Mouse (Mus musculus) myocyte (in vitro differentiated cells): ENCODE results near the gene Tanc1. TPM values are rescaled to one million over a fixed set of nuclear protein-coding genes. Genes with fewer than 3 reads are reported as not detected.

Source experiments
- H3K27me3 ChIP-seq: one replicate; pipeline ENCODE4 v1.6.1; 2011; ENCODE audit not compliant: control insufficient read depth, insufficient read depth, insufficient read length
- H3K36me3 ChIP-seq: one replicate; pipeline ENCODE4 v1.6.1; 2011; ENCODE audit not compliant: control insufficient read depth, insufficient read depth
- H3K4me2 ChIP-seq: one replicate; pipeline ENCODE4 v1.6.1; 2011; ENCODE audit warnings: low read depth, control low read depth
- H3K4me3 ChIP-seq: one replicate; pipeline ENCODE4 v1.5.1; 2011; ENCODE audit warnings: mild to moderate bottlenecking, control low read depth, moderate library complexity
- H3K79me2 ChIP-seq: one replicate; pipeline ENCODE4 v1.6.1; 2011; ENCODE audit not compliant: control insufficient read depth, insufficient read depth
- H3ac ChIP-seq: one replicate; pipeline ENCODE4 v1.6.1; 2011; ENCODE audit not compliant: control insufficient read depth, insufficient read length
- CEBPB ChIP-seq: IDR thresholded peaks from 2 replicates; pipeline ENCODE4 v1.6.1; 2011; ENCODE audit warnings: mild to moderate bottlenecking, moderate library complexity; ENCODE audit not compliant: poor library complexity, insufficient read depth, severe bottlenecking
- E2F4 ChIP-seq: IDR thresholded peaks from one replicate; pipeline ENCODE4 v1.6.1; 2011; ENCODE audit warnings: mild to moderate bottlenecking, control low read depth, moderate library complexity; ENCODE audit not compliant: insufficient read depth
- MAX ChIP-seq: IDR thresholded peaks from one replicate; pipeline ENCODE4 v1.6.1; 2011; ENCODE audit warnings: low read depth, mild to moderate bottlenecking, control low read depth
- MYOD1 ChIP-seq, 3 experiments: IDR thresholded peaks; one replicate each; pipeline ENCODE4 v1.6.1; 2011; ENCODE audit warnings: control low read depth in 2 of 3, low read depth in 2 of 3, mild to moderate bottlenecking in 2 of 3, moderate library complexity in 1 of 3; ENCODE audit not compliant: insufficient read length in 2 of 3, control insufficient read depth in 1 of 3
- MYOG ChIP-seq, 3 experiments: IDR thresholded peaks; one replicate each; pipeline ENCODE4 v1.6.1; 2011; ENCODE audit warnings: control low read depth in 2 of 3, low read depth in 2 of 3, mild to moderate bottlenecking in 2 of 3; ENCODE audit not compliant: insufficient read length in 2 of 3, control insufficient read depth in 1 of 3, insufficient read depth in 1 of 3
- POLR2A ChIP-seq: IDR thresholded peaks from one replicate; pipeline ENCODE4 v1.6.1; 2011; ENCODE audit warnings: low read depth, mild to moderate bottlenecking, control low read depth, moderate library complexity; ENCODE audit not compliant: insufficient read length
- POLR2AphosphoS2 ChIP-seq: IDR thresholded peaks from one replicate; pipeline ENCODE4 v1.6.1; 2011; ENCODE audit warnings: low read depth, control low read depth; ENCODE audit not compliant: insufficient read length
- REST ChIP-seq: IDR thresholded peaks from one replicate; pipeline ENCODE4 v1.6.1; 2011; ENCODE audit warnings: mild to moderate bottlenecking, control low read depth, moderate library complexity; ENCODE audit not compliant: insufficient read depth, insufficient read length
- SRF ChIP-seq: IDR thresholded peaks from one replicate; pipeline ENCODE4 v1.6.1; 2011; ENCODE audit warnings: low read depth; ENCODE audit not compliant: control insufficient read depth, insufficient read length
- TCF12 ChIP-seq: IDR thresholded peaks from one replicate; pipeline ENCODE4 v1.6.1; 2011; ENCODE audit warnings: mild to moderate bottlenecking, control low read depth; ENCODE audit not compliant: poor library complexity, insufficient read depth, severe bottlenecking
- TCF3 ChIP-seq: IDR thresholded peaks from one replicate; pipeline ENCODE4 v1.6.1; 2011; ENCODE audit warnings: low read depth, control low read depth; ENCODE audit not compliant: insufficient read length
- USF1 ChIP-seq: IDR thresholded peaks from one replicate; pipeline ENCODE4 v1.6.1; 2011; ENCODE audit warnings: low read depth, mild to moderate bottlenecking, control low read depth, moderate library complexity
- polyA plus RNA-seq: library from polyadenylated mRNA; unstranded; fragments of >200 nt; fragmentation: generic; extraction: Trizol; gene quantifications from one replicate; pipeline ENCODE4 v1.2.1, GENCODE M21; 2012; ENCODE audit warnings: missing spikeins

Tanc1 gene
- polyA plus RNA-seq, 1 experiment: 24.7 TPM

DNA sequence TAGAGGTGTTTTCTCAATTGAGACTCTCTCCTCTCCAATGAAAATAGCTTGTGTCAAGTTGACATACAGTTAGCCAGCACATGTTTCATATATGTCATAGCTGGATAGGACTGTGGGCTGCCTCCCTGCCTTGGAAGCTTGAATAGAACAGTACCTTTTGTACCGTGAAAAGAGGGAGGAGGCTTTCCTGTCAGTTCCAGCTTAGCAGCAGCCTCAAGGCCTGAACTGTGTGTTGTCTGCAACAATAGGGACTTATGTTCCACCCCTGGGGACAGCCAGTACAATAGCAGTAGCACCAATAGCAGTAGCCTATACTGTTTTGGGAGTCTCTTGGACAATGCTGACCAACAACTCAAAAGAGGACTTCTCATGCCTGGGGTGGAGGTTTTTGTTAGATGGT lies 15.7 kb downstream of the Tanc1 start:
- TF ChIP-seq TCF3 (no peak), USF1 (no peak), POLR2A (no peak), MYOG (IDR thresholded peaks at IDR 0.05; ENCODE audit: control insufficient read depth in 1 of 3, insufficient read depth in 1 of 3, insufficient read length in 2 of 3, low read depth in 2 of 3) (no peak), CEBPB (no peak), SRF (no peak), MAX (no peak), E2F4 (no peak), REST (no peak), POLR2AphosphoS2 (no peak), TCF12 (no peak), MYOD1 (IDR thresholded peaks at IDR 0.05; ENCODE audit: control insufficient read depth in 1 of 3, insufficient read length in 2 of 3, low read depth in 2 of 3) (no peak)
- Histone ChIP-seq H3K36me3 (no peaks in the 10 kb centered on the region), H3K4me3 (no peak overlapping the region), H3K4me2 (no peak overlapping the region), H3K27me3 (no peaks in the 10 kb centered on the region), H3ac (no peak overlapping the region), H3K79me2 (peaks cover 100% of the 10 kb centered on the region)

DNA sequence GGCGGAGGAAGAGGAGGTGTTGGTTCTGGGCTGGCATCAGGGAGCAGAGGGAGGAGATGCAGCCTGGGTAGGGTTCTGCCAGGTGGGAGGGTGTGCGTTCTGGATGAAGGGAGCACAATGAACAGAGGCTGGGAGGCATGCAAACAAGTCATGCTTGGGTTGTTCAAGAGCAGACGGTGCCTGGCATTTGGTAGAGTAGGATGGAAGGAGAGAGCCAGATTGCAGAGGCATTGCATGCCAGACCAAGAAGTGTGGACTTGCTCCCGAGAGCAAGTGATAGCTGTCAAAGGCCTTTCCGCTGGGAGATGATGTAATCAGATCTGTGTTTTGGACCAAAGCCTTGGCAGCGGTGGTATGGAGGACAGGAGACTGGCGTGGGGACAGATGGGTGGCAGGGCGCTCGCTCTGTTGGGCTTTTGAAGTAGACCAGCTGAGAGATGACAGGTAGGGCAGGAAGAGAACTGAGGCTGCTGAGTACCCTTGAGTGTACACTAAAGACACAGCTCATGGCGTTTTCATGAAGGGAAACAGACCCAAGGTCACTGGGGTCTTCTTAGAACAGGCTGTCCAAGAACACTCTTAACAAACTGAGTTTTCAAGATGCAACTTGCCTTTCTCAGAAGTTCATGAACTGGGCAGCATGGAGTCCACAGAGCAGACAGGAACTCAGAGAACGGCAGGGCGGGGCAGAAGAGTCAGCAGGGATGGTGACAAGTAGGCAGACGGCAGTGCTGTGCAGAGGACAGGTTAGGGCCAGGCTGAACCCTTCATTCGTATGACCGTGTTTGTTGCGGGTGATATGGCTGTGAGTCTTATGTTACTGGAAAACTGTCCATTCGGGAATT lies 16.4 kb downstream of the Tanc1 start:
- H3K4me2 ChIP-seq: no peak overlapping the region
- no peak overlapping the region for H3ac ChIP-seq
- TF ChIP-seq MYOD1 (IDR thresholded peaks at IDR 0.05; ENCODE audit: control insufficient read depth in 1 of 3, insufficient read length in 2 of 3, low read depth in 2 of 3) (no peak), CEBPB (peak; percentile 80), MYOG (IDR thresholded peaks at IDR 0.05; ENCODE audit: control insufficient read depth in 1 of 3, insufficient read depth in 1 of 3, insufficient read length in 2 of 3, low read depth in 2 of 3) (no peak)
- peaks cover 100% of the 10 kb centered on the region for H3K79me2 ChIP-seq
- no peaks in the 10 kb centered on the region for H3K36me3 ChIP-seq
- no peak overlapping the region for H3K4me3 ChIP-seq
- H3K27me3 ChIP-seq: no peaks in the 10 kb centered on the region

DNA sequence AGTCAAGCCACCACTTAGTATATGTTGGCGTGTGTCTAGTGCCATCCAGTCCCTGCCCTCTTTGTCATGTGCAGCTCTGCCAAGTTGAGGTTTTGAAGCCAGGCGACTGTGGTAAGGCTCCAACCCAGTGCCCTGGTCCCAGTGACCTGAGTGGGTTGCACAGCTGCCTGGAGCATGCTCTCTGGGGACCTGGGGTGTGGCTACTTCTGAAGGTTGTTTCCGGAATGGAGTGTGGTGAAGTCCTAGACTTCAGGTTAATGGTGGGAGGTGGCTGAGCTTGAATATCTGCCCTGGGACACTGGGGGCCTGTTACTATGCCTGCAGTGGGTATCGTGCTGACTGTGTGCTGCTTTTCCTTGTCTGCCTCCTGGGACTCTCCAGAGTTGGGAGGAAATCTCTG lies 18.0 kb downstream of the Tanc1 start:
- TF ChIP-seq MYOG (IDR thresholded peaks at IDR 0.05; ENCODE audit: control insufficient read depth in 1 of 3, insufficient read depth in 1 of 3, insufficient read length in 2 of 3, low read depth in 2 of 3) (peak; percentile 21 to 92 (median 72)), TCF12 (peak; percentile 64), MAX (peak; percentile 10), MYOD1 (IDR thresholded peaks at IDR 0.05; ENCODE audit: control insufficient read depth in 1 of 3, insufficient read length in 2 of 3, low read depth in 2 of 3) (peak in 2 of 3 experiments; percentile 73 to 88), USF1 (no peak), TCF3 (peak; percentile 45), SRF (no peak), POLR2AphosphoS2 (no peak), E2F4 (no peak)
- Histone ChIP-seq H3K4me2 (peak overlapping the region; percentile 65), H3K27me3 (no peaks in the 10 kb centered on the region), H3K79me2 (peaks cover 98% of the 10 kb centered on the region), H3K4me3 (no peak overlapping the region), H3K36me3 (no peaks in the 10 kb centered on the region), H3ac (no peak overlapping the region)

DNA sequence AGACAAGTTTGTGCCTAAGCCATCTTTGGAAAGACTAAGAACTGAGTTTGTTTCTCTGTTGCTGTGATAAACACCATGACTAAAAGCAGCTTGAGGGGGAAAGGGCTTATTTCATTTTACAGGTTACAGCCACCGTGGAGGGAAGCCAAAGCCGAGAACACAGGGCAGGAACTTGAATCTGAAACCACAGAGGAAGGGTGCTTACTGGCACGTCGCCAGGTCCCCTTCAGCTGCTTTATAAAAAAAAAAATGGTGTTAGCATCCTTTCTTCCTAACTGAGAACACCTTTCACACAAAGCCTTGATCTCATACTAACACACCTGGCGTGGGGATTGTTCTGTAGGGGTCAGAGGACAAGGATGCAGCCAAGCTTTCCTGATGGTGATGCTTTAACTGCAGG lies 19.6 kb downstream of the Tanc1 start:
- no peak overlapping the region for H3ac ChIP-seq
- peaks cover 98% of the 10 kb centered on the region for H3K79me2 ChIP-seq
- H3K27me3 ChIP-seq: no peaks in the 10 kb centered on the region
- H3K4me2 ChIP-seq: peak overlapping the region; percentile 65
- TF ChIP-seq E2F4 (no peak), TCF12 (no peak), MYOG (IDR thresholded peaks at IDR 0.05; ENCODE audit: control insufficient read depth in 1 of 3, insufficient read depth in 1 of 3, insufficient read length in 2 of 3, low read depth in 2 of 3) (no peak), TCF3 (no peak), SRF (no peak), USF1 (no peak), REST (no peak)
- peaks cover 7% of the 10 kb centered on the region for H3K36me3 ChIP-seq
- no peak overlapping the region for H3K4me3 ChIP-seq

DNA sequence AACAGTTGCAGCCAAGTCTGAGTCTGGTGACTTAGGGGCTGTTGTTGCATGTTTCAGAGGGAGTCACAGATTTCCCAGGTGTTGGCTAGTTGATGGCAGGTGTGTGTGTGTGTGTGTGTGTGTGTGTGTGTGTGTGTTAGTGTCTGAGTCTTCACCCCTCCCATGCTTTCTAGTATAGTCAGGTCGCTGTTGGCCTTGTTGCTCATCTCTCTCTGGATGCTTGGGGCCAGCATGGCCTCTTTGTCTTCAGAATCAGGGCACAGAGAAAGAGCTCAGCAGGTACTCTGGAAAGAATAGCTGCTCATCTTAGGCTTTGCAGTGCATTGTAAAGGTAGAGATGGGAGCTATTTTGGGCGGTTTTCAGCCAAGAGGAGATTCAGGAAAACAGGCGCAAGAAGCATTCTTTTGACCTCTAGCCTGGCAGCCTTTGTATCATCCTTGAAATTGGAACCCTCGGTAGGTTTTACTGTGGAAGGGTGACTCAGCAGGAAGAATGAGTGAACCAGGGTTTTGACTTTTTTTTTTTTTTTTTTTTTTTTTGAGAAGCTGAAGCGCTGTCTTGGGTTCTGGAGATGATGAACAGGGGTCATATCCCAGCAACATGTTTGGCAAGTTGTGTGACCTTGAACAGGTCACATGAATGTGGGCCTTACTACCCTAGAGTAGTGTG lies 22.1 kb downstream of the Tanc1 start:
- no peaks in the 10 kb centered on the region for H3K27me3 ChIP-seq
- H3K4me3 ChIP-seq: no peak overlapping the region
- H3ac ChIP-seq: no peak overlapping the region
- peaks cover 98% of the 10 kb centered on the region for H3K79me2 ChIP-seq
- H3K36me3 ChIP-seq: peaks cover 13% of the 10 kb centered on the region
- peak overlapping the region; percentile 58 for H3K4me2 ChIP-seq
- no peak for TF ChIP-seq E2F4
- TF ChIP-seq REST: no peak
- TF ChIP-seq CEBPB: no peak
- no peak for TF ChIP-seq TCF12
- TF ChIP-seq TCF3: no peak
- no peak for TF ChIP-seq MAX
- TF ChIP-seq SRF: no peak
- no peak for TF ChIP-seq MYOD1 (IDR thresholded peaks at IDR 0.05; ENCODE audit: control insufficient read depth in 1 of 3, insufficient read length in 2 of 3, low read depth in 2 of 3)
- no peak for TF ChIP-seq POLR2A
- no peak for TF ChIP-seq POLR2AphosphoS2
- no peak for TF ChIP-seq MYOG (IDR thresholded peaks at IDR 0.05; ENCODE audit: control insufficient read depth in 1 of 3, insufficient read depth in 1 of 3, insufficient read length in 2 of 3, low read depth in 2 of 3)
